ENCODE assay signal across 19 mouse cellular contexts in the genomic region with DNA sequence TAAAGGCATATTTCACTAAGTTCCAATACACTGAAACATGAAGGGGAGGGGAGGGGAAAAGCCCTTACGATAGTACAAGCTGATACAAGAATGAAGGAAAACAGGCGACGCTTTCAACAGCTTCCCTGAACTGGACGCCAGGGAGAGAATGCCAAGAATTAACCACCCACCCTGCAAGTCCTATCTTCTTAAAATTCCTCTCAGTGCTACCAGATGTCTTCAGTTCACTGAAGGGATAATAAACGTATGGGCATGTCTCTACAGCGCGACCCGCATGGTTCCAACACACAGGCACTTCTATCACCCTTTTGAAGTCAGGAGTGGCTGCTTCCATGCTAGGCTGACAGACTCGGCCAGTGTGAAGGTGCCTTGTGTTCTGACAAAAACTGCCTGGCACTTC.
A peak's percentile ranks its signal among the peaks of the same experiment; 100 is the strongest.
DNase-seq lines count a peak whose midpoint lies in the region; ATAC-seq and TF ChIP-seq lines count a peak whose summit lies in the region.
"Had no signal": no experiment of that assay in that cellular context is flagged by ENCODE, and none has a peak within 500 bp of the region (broad histone marks: within the 10 kb centered on the region; RNA-seq: fewer than 3 reads in every experiment).

No protein-coding gene starts in this region.

- 45% methylated on average over 9 of the region's 9 CpGs for WGBS in forebrain, embryonic 14.5 days
- WGBS in forebrain, postnatal 0 days = 26% methylated on average over 9 of the region's 9 CpGs
- 56% methylated on average over 9 of the region's 9 CpGs for WGBS in hindbrain, embryonic 14.5 days
- 59% methylated on average over 9 of the region's 9 CpGs for WGBS in hindbrain, embryonic 12.5 days
- 61% methylated on average over 9 of the region's 9 CpGs for WGBS in midbrain, embryonic 14.5 days
- WGBS in midbrain, embryonic 10.5 days = 76% methylated on average over 9 of the region's 9 CpGs
- 35% methylated on average over 9 of the region's 9 CpGs for WGBS in stomach, postnatal 0 days

- no peak overlapping the region for H3K9ac ChIP-seq in forebrain, embryonic 14.5 days (ENCODE audit: low read length)
- no peak overlapping the region for H3K9ac ChIP-seq in forebrain, postnatal 0 days
- H3K9ac ChIP-seq in hindbrain, embryonic 14.5 days = no peak overlapping the region
- H3K9ac ChIP-seq in hindbrain, embryonic 12.5 days = no peak overlapping the region
- H3K9ac ChIP-seq in midbrain, embryonic 14.5 days (replicated peaks; ENCODE audit: low read length) = no peak overlapping the region
- H3K9ac ChIP-seq in stomach, postnatal 0 days (ENCODE audit: low read length) = no peak overlapping the region
- H3K9ac ChIP-seq: forebrain, embryonic 13.5 days; hindbrain, embryonic 13.5 days; neural tube, embryonic 15.5 days had no signal

- no peak overlapping the region for H3K4me2 ChIP-seq in forebrain, embryonic 14.5 days (ENCODE audit: low read length)
- no peak overlapping the region for H3K4me2 ChIP-seq in forebrain, postnatal 0 days (ENCODE audit: low read depth)
- H3K4me2 ChIP-seq in hindbrain, embryonic 14.5 days (replicated peaks) = no peak overlapping the region
- no peak overlapping the region for H3K4me2 ChIP-seq in hindbrain, embryonic 12.5 days (replicated peaks)
- no peak overlapping the region for H3K4me2 ChIP-seq in midbrain, embryonic 14.5 days (ENCODE audit: low read length)
- no peak overlapping the region for H3K4me2 ChIP-seq in stomach, postnatal 0 days (replicated peaks; ENCODE audit: low read depth)
- H3K4me2 ChIP-seq: forebrain, embryonic 13.5 days; hindbrain, embryonic 13.5 days; neural tube, embryonic 15.5 days had no signal

- H3K9me3 ChIP-seq in forebrain, embryonic 14.5 days (replicated peaks; ENCODE audit: control insufficient read depth, low read length) = no peaks in the 10 kb centered on the region
- H3K9me3 ChIP-seq in forebrain, postnatal 0 days (ENCODE audit: low read length) = no peaks in the 10 kb centered on the region
- no peaks in the 10 kb centered on the region for H3K9me3 ChIP-seq in hindbrain, embryonic 14.5 days (ENCODE audit: control insufficient read depth, low read length)
- H3K9me3 ChIP-seq in hindbrain, embryonic 12.5 days (replicated peaks) = no peaks in the 10 kb centered on the region
- no peaks in the 10 kb centered on the region for H3K9me3 ChIP-seq in midbrain, embryonic 14.5 days (ENCODE audit: control insufficient read depth, low read length)
- H3K9me3 ChIP-seq in midbrain, embryonic 10.5 days (replicated peaks) = no peaks in the 10 kb centered on the region
- no peaks in the 10 kb centered on the region for H3K9me3 ChIP-seq in stomach, postnatal 0 days (ENCODE audit: control insufficient read depth, low read length)
- H3K9me3 ChIP-seq: forebrain, embryonic 13.5 days; hindbrain, embryonic 13.5 days; neural tube, embryonic 15.5 days had no signal

- ATAC-seq in forebrain, embryonic 14.5 days = 0 out of 2 replicates have a peak, but pooled peaks have one; percentile 19
- no peak; the same call in 1 of the 2 replicates for ATAC-seq in forebrain, postnatal 0 days
- ATAC-seq in hindbrain, embryonic 14.5 days (ENCODE audit: low FRiP score) = no peak
- no peak for ATAC-seq in hindbrain, embryonic 12.5 days (ENCODE audit: low FRiP score)
- ATAC-seq in midbrain, embryonic 14.5 days (ENCODE audit: low FRiP score, low TSS enrichment) = no peak
- no peak for ATAC-seq in stomach, postnatal 0 days (ENCODE audit: low FRiP score, low TSS enrichment)
- ATAC-seq: forebrain, embryonic 13.5 days; intestine, postnatal 0 days had no signal

- H3K27me3 ChIP-seq in forebrain, embryonic 14.5 days (replicated peaks; ENCODE audit: control insufficient read depth, insufficient read depth, low read length) = no peaks in the 10 kb centered on the region
- no peaks in the 10 kb centered on the region for H3K27me3 ChIP-seq in forebrain, postnatal 0 days (ENCODE audit: insufficient read depth, low read length)
- H3K27me3 ChIP-seq in hindbrain, embryonic 14.5 days (ENCODE audit: control insufficient read depth, insufficient read depth, low read length) = no peaks in the 10 kb centered on the region
- no peaks in the 10 kb centered on the region for H3K27me3 ChIP-seq in hindbrain, embryonic 12.5 days
- no peaks in the 10 kb centered on the region for H3K27me3 ChIP-seq in midbrain, embryonic 14.5 days (ENCODE audit: control insufficient read depth, insufficient read depth, low read length)
- no peaks in the 10 kb centered on the region for H3K27me3 ChIP-seq in midbrain, embryonic 10.5 days (ENCODE audit: low read depth, poor library complexity, severe bottlenecking)
- no peaks in the 10 kb centered on the region for H3K27me3 ChIP-seq in stomach, postnatal 0 days (ENCODE audit: control insufficient read depth, insufficient read depth, low read length)
- H3K27me3 ChIP-seq: forebrain, embryonic 13.5 days; hindbrain, embryonic 13.5 days; neural tube, embryonic 15.5 days had no signal

- H3K36me3 ChIP-seq in forebrain, embryonic 14.5 days (ENCODE audit: control insufficient read depth, insufficient read depth, low read length) = no peaks in the 10 kb centered on the region
- no peaks in the 10 kb centered on the region for H3K36me3 ChIP-seq in forebrain, postnatal 0 days (ENCODE audit: insufficient read depth)
- H3K36me3 ChIP-seq in hindbrain, embryonic 14.5 days (replicated peaks; ENCODE audit: control insufficient read depth, insufficient read depth) = no peaks in the 10 kb centered on the region
- H3K36me3 ChIP-seq in hindbrain, embryonic 12.5 days = no peaks in the 10 kb centered on the region
- no peaks in the 10 kb centered on the region for H3K36me3 ChIP-seq in midbrain, embryonic 14.5 days (ENCODE audit: control insufficient read depth, insufficient read depth, low read length)
- H3K36me3 ChIP-seq in midbrain, embryonic 10.5 days = peaks cover 22% of the 10 kb centered on the region
- H3K36me3 ChIP-seq in stomach, postnatal 0 days (ENCODE audit: control insufficient read depth, insufficient read depth, low read length) = no peaks in the 10 kb centered on the region
- H3K36me3 ChIP-seq: hindbrain, embryonic 13.5 days; neural tube, embryonic 15.5 days had no signal

- TF ChIP-seq CTCF in forebrain, postnatal 0 days (IDR thresholded peaks at IDR 0.05; ENCODE audit: low read depth) = no peak
- TF ChIP-seq CTCF in stomach, postnatal 0 days (IDR thresholded peaks at IDR 0.05; ENCODE audit: low read depth) = no peak

- no peak overlapping the region for H3K4me3 ChIP-seq in forebrain, embryonic 14.5 days (ENCODE audit: low read depth, low read length)
- H3K4me3 ChIP-seq in forebrain, postnatal 0 days (ENCODE audit: low read depth, low read length) = no peak overlapping the region
- H3K4me3 ChIP-seq in hindbrain, embryonic 14.5 days (replicated peaks; ENCODE audit: low read length) = no peak overlapping the region
- H3K4me3 ChIP-seq in hindbrain, embryonic 12.5 days = no peak overlapping the region
- H3K4me3 ChIP-seq in midbrain, embryonic 14.5 days (replicated peaks; ENCODE audit: low read depth, low read length) = no peak overlapping the region
- H3K4me3 ChIP-seq in midbrain, embryonic 10.5 days = no peak overlapping the region
- no peak overlapping the region for H3K4me3 ChIP-seq in stomach, postnatal 0 days (ENCODE audit: low read depth, low read length)
- H3K4me3 ChIP-seq: forebrain, embryonic 13.5 days; hindbrain, embryonic 13.5 days; neural tube, embryonic 15.5 days had no signal

- H3K27ac ChIP-seq in forebrain, embryonic 14.5 days (ENCODE audit: low read depth, low read length) = no peak overlapping the region
- H3K27ac ChIP-seq in forebrain, postnatal 0 days (ENCODE audit: low read depth, low read length) = no peak overlapping the region
- 0 out of 2 replicates have a peak overlapping the region, but pooled peaks have one; percentile 20 for H3K27ac ChIP-seq in hindbrain, embryonic 14.5 days
- H3K27ac ChIP-seq in hindbrain, embryonic 12.5 days = no peak overlapping the region
- no peak overlapping the region for H3K27ac ChIP-seq in midbrain, embryonic 14.5 days (replicated peaks; ENCODE audit: low read depth, low read length)
- H3K27ac ChIP-seq in midbrain, embryonic 10.5 days (replicated peaks) = no peak overlapping the region; the same call in 1 of the 2 replicates
- H3K27ac ChIP-seq in stomach, postnatal 0 days (replicated peaks) = peak overlapping the region; percentile 75
- H3K27ac ChIP-seq: forebrain, embryonic 13.5 days; hindbrain, embryonic 13.5 days; macrophage; neural tube, embryonic 15.5 days had no signal

- peak; percentile 34 for DNase-seq in forebrain, embryonic 14.5 days (ENCODE audit: low spot score)
- DNase-seq in forebrain, postnatal 0 days = no peak
- DNase-seq in hindbrain, embryonic 14.5 days (ENCODE audit: low spot score) = no peak
- DNase-seq in midbrain, embryonic 14.5 days = peak; percentile 46
- DNase-seq in midbrain, embryonic 10.5 days (ENCODE audit: low spot score) = no peak
- DNase-seq in stomach, postnatal 0 days (ENCODE audit: low spot score) = no peak
- no peak for DNase-seq in cerebellum, adult 8-10 months
- DNase-seq: cerebellum, postnatal 10 days; gastrocnemius, postnatal 10 days; kidney, postnatal 25 days; layer of hippocampus, postnatal 36 days; liver; retina, postnatal 1 day had no signal

- no peak for TF ChIP-seq EP300 in stomach, postnatal 0 days (optimal IDR thresholded peaks at IDR 0.05)

- peaks cover 29% of the 10 kb centered on the region for H3K4me1 ChIP-seq in forebrain, embryonic 14.5 days (ENCODE audit: control insufficient read depth, insufficient read depth, low read length)
- peaks cover 11% of the 10 kb centered on the region; the same call in 1 of the 2 replicates for H3K4me1 ChIP-seq in forebrain, postnatal 0 days (ENCODE audit: insufficient read depth)
- H3K4me1 ChIP-seq in hindbrain, embryonic 14.5 days (replicated peaks; ENCODE audit: control insufficient read depth, insufficient read depth, low read length) = peaks cover 28% of the 10 kb centered on the region
- H3K4me1 ChIP-seq in hindbrain, embryonic 12.5 days = peaks cover 32% of the 10 kb centered on the region
- H3K4me1 ChIP-seq in midbrain, embryonic 14.5 days (ENCODE audit: control insufficient read depth, insufficient read depth, low read length) = peaks cover 24% of the 10 kb centered on the region
- peaks cover 64% of the 10 kb centered on the region for H3K4me1 ChIP-seq in midbrain, embryonic 10.5 days
- H3K4me1 ChIP-seq in stomach, postnatal 0 days (replicated peaks; ENCODE audit: control insufficient read depth, insufficient read depth) = 0 out of 2 replicates have a peak, but pooled peaks cover 2% of the 10 kb centered on the region

Comparison
In these comparisons a context has a peak if more than half of its experiments do, and no peak if none do; other contexts are left out.
1. DNase-seq: peak in forebrain, embryonic 14.5 days (single experiment) and midbrain, embryonic 14.5 days (single experiment); none in forebrain, postnatal 0 days (single experiment), hindbrain, embryonic 14.5 days (single experiment), midbrain, embryonic 10.5 days (single experiment), stomach, postnatal 0 days (single experiment) and cerebellum, adult 8-10 months (single experiment).
2. H3K27ac ChIP-seq: peak in hindbrain, embryonic 14.5 days (single experiment) and stomach, postnatal 0 days (single experiment); none in forebrain, embryonic 14.5 days (single experiment), forebrain, postnatal 0 days (single experiment), hindbrain, embryonic 12.5 days (single experiment), midbrain, embryonic 14.5 days (single experiment) and midbrain, embryonic 10.5 days (single experiment).